Mouse (Mus musculus): Measurements from ENCODE around the gene Cpne9. TPM values are rescaled to one million over a fixed set of nuclear protein-coding genes. Genes with fewer than 3 reads are reported as not detected.

Gene Cpne9
- polyA plus RNA-seq, 1 experiment from 2014 or later, result 0.06 TPM

Other genes with a start within 250 kb of the Cpne9 start
- gene Thumpd3, start 236.1 kb upstream of the Cpne9 start, polyA plus RNA-seq (2015; fragmentation: Nextera tagmentation; extraction: Ambion mirVana), result 49.7 and 51.0 TPM in 2 replicates
- gene Setd5, start 204.9 kb upstream of the Cpne9 start, polyA plus RNA-seq (2015; fragmentation: Nextera tagmentation; extraction: Ambion mirVana), result 65.6 and 66.3 TPM in 2 replicates
- gene Lhfpl4, start 86.9 kb upstream of the Cpne9 start, polyA plus RNA-seq (2015; fragmentation: Nextera tagmentation; extraction: Ambion mirVana), result 1.3 and 1.6 TPM in 2 replicates
- gene Mtmr14, start 44.5 kb upstream of the Cpne9 start, polyA plus RNA-seq (2015; fragmentation: Nextera tagmentation; extraction: Ambion mirVana), result 25.9 and 26.2 TPM in 2 replicates
- gene Brpf1, start 24.8 kb downstream of the Cpne9 start, polyA plus RNA-seq (2015; fragmentation: Nextera tagmentation; extraction: Ambion mirVana), result 12.9 and 13.6 TPM in 2 replicates
- gene Ogg1, start 44.7 kb downstream of the Cpne9 start, polyA plus RNA-seq (2015; fragmentation: Nextera tagmentation; extraction: Ambion mirVana), result 12.0 and 12.6 TPM in 2 replicates
- 82.5 and 87.8 TPM in 2 replicates for gene Camk1, start 61.7 kb downstream of the Cpne9 start, polyA plus RNA-seq (2015; fragmentation: Nextera tagmentation; extraction: Ambion mirVana)
- gene Tada3, start 95.6 kb downstream of the Cpne9 start, polyA plus RNA-seq (2015; fragmentation: Nextera tagmentation; extraction: Ambion mirVana), result 39.6 and 44.9 TPM in 2 replicates
- gene Arpc4, start 95.8 kb downstream of the Cpne9 start, polyA plus RNA-seq (2015; fragmentation: Nextera tagmentation; extraction: Ambion mirVana), result 377 and 396 TPM in 2 replicates
- gene Ttll3, start 107.0 kb downstream of the Cpne9 start, polyA plus RNA-seq (2015; fragmentation: Nextera tagmentation; extraction: Ambion mirVana), result 4.0 and 4.6 TPM in 2 replicates
- 14.7 and 16.1 TPM in 2 replicates for gene Rpusd3, start 137.0 kb downstream of the Cpne9 start, polyA plus RNA-seq (2015; fragmentation: Nextera tagmentation; extraction: Ambion mirVana)
- 3.6 and 4.2 TPM in 2 replicates for gene Cidec, start 153.5 kb downstream of the Cpne9 start, polyA plus RNA-seq (2015; fragmentation: Nextera tagmentation; extraction: Ambion mirVana)
- 86.0 and 88.5 TPM in 2 replicates for gene Jagn1, start 160.3 kb downstream of the Cpne9 start, polyA plus RNA-seq (2015; fragmentation: Nextera tagmentation; extraction: Ambion mirVana)
- gene Il17re, start 176.2 kb downstream of the Cpne9 start, polyA plus RNA-seq (2015; fragmentation: Nextera tagmentation; extraction: Ambion mirVana), result 21.1 and 28.9 TPM in 2 replicates
- 36.8 and 45.0 TPM in 2 replicates for gene Il17rc, start 189.1 kb downstream of the Cpne9 start, polyA plus RNA-seq (2015; fragmentation: Nextera tagmentation; extraction: Ambion mirVana)
- 22.9 and 23.9 TPM in 2 replicates for gene Creld1, start 201.0 kb downstream of the Cpne9 start, polyA plus RNA-seq (2015; fragmentation: Nextera tagmentation; extraction: Ambion mirVana)
- gene Prrt3, start 219.6 kb downstream of the Cpne9 start, polyA plus RNA-seq (2015; fragmentation: Nextera tagmentation; extraction: Ambion mirVana), result 0.19 and 0.52 TPM in 2 replicates
- 97.6 and 99.6 TPM in 2 replicates for gene Emc3, start 249.3 kb downstream of the Cpne9 start, polyA plus RNA-seq (2015; fragmentation: Nextera tagmentation; extraction: Ambion mirVana)
- 7.8 and 8.8 TPM in 2 replicates for gene Fancd2, start 249.4 kb downstream of the Cpne9 start, polyA plus RNA-seq (2015; fragmentation: Nextera tagmentation; extraction: Ambion mirVana)

All from stomach, embryonic 16.5 days (tissue).